Mouse (Mus musculus): ENCODE results near the gene Ppp4r2. TPM values are rescaled to one million over a fixed set of nuclear protein-coding genes. Genes with fewer than 3 reads are reported as not detected.

The Ppp4r2 gene
- polyA plus RNA-seq, 1 experiment, result 8.3 TPM

DNA sequence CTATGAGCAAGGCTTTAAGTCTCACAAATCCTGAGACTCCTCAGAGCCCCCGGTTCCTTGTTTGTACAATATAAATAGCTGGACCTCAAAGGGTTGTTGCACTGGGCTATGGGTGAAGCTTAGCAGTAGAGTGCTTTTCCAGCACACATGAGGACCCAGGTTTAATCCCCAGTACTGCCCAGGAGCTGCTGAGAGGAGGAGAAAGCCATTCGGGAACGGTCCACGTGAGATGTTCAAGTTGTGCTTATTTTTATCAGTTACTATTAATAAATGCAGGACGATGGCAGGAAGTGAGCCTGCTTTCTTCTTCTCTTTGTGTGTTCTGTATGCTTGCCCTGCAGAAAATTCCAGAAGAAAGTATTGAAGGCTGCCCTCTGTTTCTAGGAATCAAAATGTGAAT, 59.7 kb downstream of the Ppp4r2 start:
- no peaks in the 10 kb centered on the region for H3K36me3 ChIP-seq (ENCODE audit: control insufficient read depth, insufficient read depth, low read length)
- no peaks in the 10 kb centered on the region for H3K4me1 ChIP-seq (ENCODE audit: control insufficient read depth, insufficient read depth, insufficient read length, low read length)
- TF ChIP-seq POLR2A (IDR thresholded peaks at IDR 0.05; ENCODE audit: low read depth, low read length) (no peak), CTCF (IDR thresholded peaks at IDR 0.05; ENCODE audit: extremely low read depth, insufficient read length, insufficient replicate concordance, low read depth, low read length) (no peak)
- no peaks in the 10 kb centered on the region for H3K27me3 ChIP-seq (ENCODE audit: control insufficient read depth, insufficient read depth, low read length)
- H3K4me3 ChIP-seq (ENCODE audit: low read depth, low read length), result no peak overlapping the region
- 58% methylated on average over 5 of the region's 5 CpGs for WGBS
- no peak overlapping the region for H3K27ac ChIP-seq (ENCODE audit: insufficient read depth, low read depth, low read length)

- H3K4me3 ChIP-seq (ENCODE audit: low read depth, low read length), result no peak overlapping the region
Measured at GRCm38 (mm10) chr6:100895183-100895582, 61.8 kb downstream of the Ppp4r2 start.

DNA sequence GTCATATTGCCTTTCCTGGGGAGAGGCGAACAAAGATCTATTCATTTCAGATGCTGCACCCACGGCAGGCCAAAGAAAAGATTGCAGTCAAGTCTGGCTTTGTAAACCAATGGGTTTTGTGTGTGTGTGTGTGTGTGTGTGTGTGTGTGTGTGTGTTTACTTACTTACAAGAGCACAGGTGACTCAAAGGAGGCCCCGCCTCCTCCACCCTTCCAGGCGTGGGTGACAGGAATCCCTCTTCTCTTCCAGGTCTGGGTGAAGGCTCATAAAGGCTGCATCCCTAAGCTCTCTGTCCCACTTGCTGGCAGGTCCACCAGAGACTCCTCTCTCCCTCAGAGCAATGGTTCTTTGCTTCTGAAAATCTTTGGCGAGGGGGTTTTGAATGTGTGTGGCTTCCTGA, 63.5 kb downstream of the Ppp4r2 start:
- no peaks in the 10 kb centered on the region for H3K27me3 ChIP-seq (ENCODE audit: control insufficient read depth, insufficient read depth, low read length)
- no peak overlapping the region for H3K4me3 ChIP-seq (ENCODE audit: low read depth, low read length)
- no peaks in the 10 kb centered on the region for H3K4me1 ChIP-seq (ENCODE audit: control insufficient read depth, insufficient read depth, insufficient read length, low read length)
- TF ChIP-seq CTCF (IDR thresholded peaks at IDR 0.05; ENCODE audit: extremely low read depth, insufficient read length, insufficient replicate concordance, low read depth, low read length) (no peak), POLR2A (IDR thresholded peaks at IDR 0.05; ENCODE audit: low read depth, low read length) (no peak)
- no peak overlapping the region for H3K27ac ChIP-seq (ENCODE audit: insufficient read depth, low read depth, low read length)
- 50% methylated on average over 5 of the region's 5 CpGs for WGBS
- H3K36me3 ChIP-seq (ENCODE audit: control insufficient read depth, insufficient read depth, low read length), result no peaks in the 10 kb centered on the region

More at GRCm38 (mm10) chr6:100895183-100895582, 61.8 kb downstream of the Ppp4r2 start:
- Histone ChIP-seq H3K4me1 (ENCODE audit: control insufficient read depth, insufficient read depth, insufficient read length, low read length) (no peaks in the 10 kb centered on the region), H3K36me3 (ENCODE audit: control insufficient read depth, insufficient read depth, low read length) (no peaks in the 10 kb centered on the region), H3K27ac (ENCODE audit: insufficient read depth, low read depth, low read length) (no peak overlapping the region), H3K27me3 (ENCODE audit: control insufficient read depth, insufficient read depth, low read length) (no peaks in the 10 kb centered on the region)
- TF ChIP-seq POLR2A (IDR thresholded peaks at IDR 0.05; ENCODE audit: low read depth, low read length) (no peak), CTCF (IDR thresholded peaks at IDR 0.05; ENCODE audit: extremely low read depth, insufficient read length, insufficient replicate concordance, low read depth, low read length) (no peak)
- 65% methylated on average over 8 of the region's 8 CpGs for WGBS

DNA sequence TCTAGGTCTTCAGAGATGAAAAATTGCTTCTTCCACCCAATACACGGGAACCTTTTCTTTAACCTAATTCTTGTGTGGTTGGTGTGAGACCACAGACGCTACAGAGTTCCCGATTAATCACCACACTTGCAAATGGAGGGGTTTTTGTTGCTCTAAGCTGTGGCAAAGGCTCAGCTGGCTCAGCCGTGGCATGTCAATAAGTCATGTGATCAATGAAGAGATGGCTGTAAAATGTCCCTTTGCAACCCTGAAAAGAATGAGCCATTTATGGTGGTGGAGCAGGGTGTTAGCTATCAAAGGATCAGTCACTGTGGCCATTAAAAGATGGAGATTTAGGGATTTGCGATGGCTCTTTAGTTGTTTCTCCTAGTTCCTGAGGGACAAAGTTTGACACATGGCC, 71.0 kb downstream of the Ppp4r2 start:
- WGBS, result 69% methylated on average over 5 of the region's 5 CpGs
- H3K36me3 ChIP-seq (ENCODE audit: control insufficient read depth, insufficient read depth, low read length), result no peaks in the 10 kb centered on the region
- no peak overlapping the region for H3K27ac ChIP-seq (ENCODE audit: insufficient read depth, low read depth, low read length)
- no peak for TF ChIP-seq CTCF (IDR thresholded peaks at IDR 0.05; ENCODE audit: extremely low read depth, insufficient read length, insufficient replicate concordance, low read depth, low read length)
- no peak for TF ChIP-seq POLR2A (IDR thresholded peaks at IDR 0.05; ENCODE audit: low read depth, low read length)
- H3K4me1 ChIP-seq (ENCODE audit: control insufficient read depth, insufficient read depth, insufficient read length, low read length), result no peaks in the 10 kb centered on the region
- H3K4me3 ChIP-seq (ENCODE audit: low read depth, low read length), result no peak overlapping the region
- no peaks in the 10 kb centered on the region for H3K27me3 ChIP-seq (ENCODE audit: control insufficient read depth, insufficient read depth, low read length)

- Histone ChIP-seq H3K27me3 (ENCODE audit: control insufficient read depth, insufficient read depth, low read length) (no peaks in the 10 kb centered on the region), H3K4me1 (ENCODE audit: control insufficient read depth, insufficient read depth, insufficient read length, low read length) (no peaks in the 10 kb centered on the region), H3K36me3 (ENCODE audit: control insufficient read depth, insufficient read depth, low read length) (no peaks in the 10 kb centered on the region), H3K27ac (ENCODE audit: insufficient read depth, low read depth, low read length) (no peak overlapping the region), H3K4me3 (ENCODE audit: low read depth, low read length) (no peak overlapping the region)
- WGBS, result 81% methylated on average over 2 of the region's 2 CpGs
- TF ChIP-seq CTCF (IDR thresholded peaks at IDR 0.05; ENCODE audit: extremely low read depth, insufficient read length, insufficient replicate concordance, low read depth, low read length) (no peak), POLR2A (IDR thresholded peaks at IDR 0.05; ENCODE audit: low read depth, low read length) (no peak)
Measured at GRCm38 (mm10) chr6:100910136-100910675, 76.8 kb downstream of the Ppp4r2 start.

Other genes starting within 250 kb of the Ppp4r2 start
- gene Shq1, start 162.5 kb upstream of the Ppp4r2 start, polyA plus RNA-seq (2012; rRNA removed), result 1.1 and 1.8 TPM in 2 replicates
- gene Gxylt2, start 128.9 kb upstream of the Ppp4r2 start, polyA plus RNA-seq (2012; rRNA removed), result 0.10 and 0.43 TPM in 2 replicates